Mouse (Mus musculus): ENCODE data around the gene Chrnb4.

Chrnb4 gene

DNA sequence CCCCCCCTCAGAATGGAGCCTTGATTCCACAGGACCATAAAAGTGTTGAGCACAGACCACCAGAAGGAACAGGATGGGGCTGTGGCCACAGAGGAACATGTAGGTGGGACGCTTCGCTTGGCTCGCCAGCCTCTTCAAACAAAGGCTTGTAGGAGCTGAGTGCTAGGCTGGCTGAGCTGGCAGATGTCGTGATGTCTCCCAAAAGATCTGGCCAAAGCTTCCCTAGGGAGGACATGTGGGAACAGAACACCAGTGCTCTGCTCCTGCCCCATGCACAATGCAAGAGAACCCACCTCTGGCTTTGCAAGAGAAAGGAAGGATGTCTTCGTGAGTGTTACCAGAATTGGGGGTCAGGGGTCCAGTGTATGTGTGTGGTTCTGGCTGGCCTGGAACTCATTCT lies 25.3 kb downstream of the Chrnb4 start:
- no peak for DNase-seq (ENCODE audit: low read depth, low spot score)

DNA sequence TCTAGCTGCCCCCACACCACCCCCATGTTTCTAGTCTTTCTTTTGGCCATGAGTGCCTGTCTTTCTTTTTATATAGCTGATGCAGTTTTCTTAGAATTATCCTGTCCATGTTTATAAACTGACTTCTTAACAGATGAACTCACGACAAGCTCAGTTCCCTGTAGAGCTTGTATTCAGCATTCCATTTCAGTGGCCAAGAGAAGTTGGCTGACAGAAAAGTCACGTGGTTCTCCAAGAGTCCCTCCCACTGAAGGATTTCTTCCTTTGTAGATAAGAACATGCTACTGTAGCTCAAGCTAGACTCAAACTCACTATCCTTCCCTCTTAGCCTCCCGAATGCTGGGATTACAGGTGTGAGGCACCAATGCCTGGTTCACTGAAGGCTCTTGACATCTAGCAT lies 31.7 kb downstream of the Chrnb4 start:
- no peak for DNase-seq (ENCODE audit: low read depth, low spot score)

GRCm38 (mm10) chr9:55010588-55011350 lies 37.8 kb downstream of the Chrnb4 start:
- DNase-seq (ENCODE audit: low read depth, low spot score) = peak; percentile 33

DNA sequence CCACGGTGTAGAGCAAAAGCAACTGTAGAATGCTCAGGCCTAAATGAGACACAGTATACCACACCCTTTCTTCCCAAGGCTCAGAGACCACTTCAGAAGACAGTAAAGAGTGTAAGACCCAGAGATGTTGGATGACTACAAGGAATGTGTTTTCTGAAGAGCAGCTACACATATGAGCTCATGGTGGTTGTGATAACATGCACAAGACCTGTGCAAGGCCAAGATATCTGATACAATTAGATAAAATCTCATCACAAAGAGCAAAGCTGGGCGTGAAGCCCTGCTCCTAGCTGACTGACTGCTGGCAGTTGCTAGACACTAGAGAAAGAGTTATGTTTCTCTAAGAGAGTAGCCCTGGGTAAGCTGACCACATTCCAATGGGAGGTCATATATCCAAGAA lies 38.9 kb downstream of the Chrnb4 start:
- no peak for DNase-seq (ENCODE audit: low read depth, low spot score)

DNA sequence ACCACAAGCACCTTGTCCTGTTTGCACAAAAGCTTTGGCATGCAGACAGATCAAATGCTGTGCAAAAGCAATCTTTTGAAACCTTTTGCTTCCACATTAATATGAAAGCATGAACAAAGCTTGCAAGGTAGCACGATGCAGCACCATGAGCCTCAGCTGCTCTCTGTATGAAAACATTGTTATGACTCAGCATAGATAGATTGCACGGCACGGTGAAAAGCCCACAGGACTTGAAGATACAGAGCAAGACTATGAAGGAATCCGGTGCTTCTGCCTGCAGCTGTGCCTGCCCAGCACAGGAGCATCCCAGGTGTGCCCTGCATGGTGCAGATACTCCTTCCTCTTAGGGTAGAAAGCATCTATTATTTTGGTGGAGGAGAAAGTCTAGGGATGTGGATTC lies 45.0 kb downstream of the Chrnb4 start:
- DNase-seq (ENCODE audit: low read depth, low spot score) = no peak

GRCm38 (mm10) chr9:54995645-54996044 lies 52.9 kb downstream of the Chrnb4 start:
- no peak for DNase-seq (ENCODE audit: low read depth, low spot score)

- peak; percentile 57 for DNase-seq (ENCODE audit: low read depth, low spot score)
Observed at GRCm38 (mm10) chr9:54994381-54994780, 54.2 kb downstream of the Chrnb4 start.

GRCm38 (mm10) chr9:54990362-54990761 lies 58.2 kb downstream of the Chrnb4 start:
- no peak for DNase-seq (ENCODE audit: low read depth, low spot score)

- no peak for DNase-seq (ENCODE audit: low read depth, low spot score)
Observed at GRCm38 (mm10) chr9:54982401-54982800, 66.2 kb downstream of the Chrnb4 start.

- DNase-seq (ENCODE audit: low read depth, low spot score) = peak; percentile 85
Observed at GRCm38 (mm10) chr9:54981291-54982191, 67.0 kb downstream of the Chrnb4 start.

GRCm38 (mm10) chr9:54980674-54981073 lies 67.9 kb downstream of the Chrnb4 start, which contains the start of gene Chrna5:
TSS of gene Chrna5 (plus strand) at chr9:54980880.
- DNase-seq (ENCODE audit: low read depth, low spot score) = no peak

Measured in ZHBTc4 (cell line).